15 mouse cellular contexts compared by ENCODE assay signal in the genomic region with DNA sequence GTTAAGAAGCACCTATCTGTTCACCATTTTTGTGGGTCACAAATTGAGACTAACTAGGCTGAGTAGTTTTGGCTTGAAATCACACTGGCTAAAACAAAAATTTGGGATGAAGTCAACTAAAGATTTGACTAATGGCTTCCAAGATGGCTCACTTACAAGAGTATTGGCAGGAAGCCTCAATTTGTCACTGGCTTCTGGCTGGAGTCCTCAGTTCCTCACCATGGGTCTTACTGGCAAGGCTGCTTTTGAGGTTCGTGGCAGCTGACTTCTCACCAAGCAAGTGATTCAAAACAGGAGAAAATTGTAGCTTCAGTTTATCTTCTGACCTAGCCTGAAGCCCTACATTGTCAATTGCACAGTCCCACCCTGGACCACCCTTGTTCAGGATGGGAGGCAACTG.
A peak's percentile ranks its signal among the peaks of the same experiment; 100 is the strongest.
DNase-seq lines count a peak whose midpoint lies in the region; ATAC-seq and TF ChIP-seq lines count a peak whose summit lies in the region.
"Had no signal": no experiment of that assay in that cellular context is flagged by ENCODE, and none has a peak within 500 bp of the region (broad histone marks: within the 10 kb centered on the region; RNA-seq: fewer than 3 reads in every experiment).

No protein-coding gene starts in this region.

- no peak overlapping the region for H3K4me2 ChIP-seq in stomach, postnatal 0 days (replicated peaks; ENCODE audit: low read depth)
- H3K4me2 ChIP-seq: embryonic facial prominence, embryonic 13.5 days; hindbrain, embryonic 12.5 days; kidney, embryonic 15.5 days; liver, embryonic 11.5 days; neural tube, embryonic 12.5 days had no signal

- no peaks in the 10 kb centered on the region for H3K4me1 ChIP-seq in stomach, postnatal 0 days (replicated peaks; ENCODE audit: control insufficient read depth, insufficient read depth)

- H3K27ac ChIP-seq in stomach, postnatal 0 days (replicated peaks): no peak overlapping the region
- H3K27ac ChIP-seq: embryonic facial prominence, embryonic 13.5 days; hindbrain, embryonic 12.5 days; kidney, embryonic 15.5 days; neural tube, embryonic 12.5 days had no signal

- ATAC-seq in stomach, postnatal 0 days (ENCODE audit: low FRiP score, low TSS enrichment): no peak

- intact Hi-C loops in heart, postnatal 10 days (cut with DNase I): no loop called here

- DNase-seq in gastrocnemius, postnatal 25 days: peak; percentile 25
- no peak for DNase-seq in gastrocnemius, postnatal 4 days (ENCODE audit: low spot score in 2 of 2)
- peak; percentile 81 for DNase-seq in Muller cell, postnatal 12 days (ENCODE audit: inconsistent ontology term)
- peak; percentile 16 for DNase-seq in cerebellum, adult 11 months
- peak; percentile 47 to 58 for DNase-seq in heart, postnatal 10 days
- no peak for DNase-seq in thymus, adult 18-20 months
- DNase-seq in layer of hippocampus, postnatal 10 days (ENCODE audit: low spot score in 2 of 2): no peak
- DNase-seq in stomach, postnatal 0 days (ENCODE audit: low spot score): no peak
- DNase-seq: gastrocnemius, postnatal 10 days; right cerebral cortex, postnatal 25 days had no signal

- no peak for TF ChIP-seq EP300 in stomach, postnatal 0 days (optimal IDR thresholded peaks at IDR 0.05)

- 35% methylated on average over 1 of the region's 1 CpGs for WGBS in stomach, postnatal 0 days

- H3K4me3 ChIP-seq in stomach, postnatal 0 days (ENCODE audit: low read depth, low read length): no peak overlapping the region
- H3K4me3 ChIP-seq: embryonic facial prominence, embryonic 13.5 days; hindbrain, embryonic 12.5 days; kidney, embryonic 15.5 days; neural tube, embryonic 12.5 days had no signal

- TF ChIP-seq CTCF in stomach, postnatal 0 days (IDR thresholded peaks at IDR 0.05; ENCODE audit: low read depth): no peak

- no peaks in the 10 kb centered on the region for H3K9me3 ChIP-seq in stomach, postnatal 0 days (ENCODE audit: control insufficient read depth, low read length)
- H3K9me3 ChIP-seq: embryonic facial prominence, embryonic 13.5 days; hindbrain, embryonic 12.5 days; kidney, embryonic 15.5 days; neural tube, embryonic 12.5 days had no signal

- no peaks in the 10 kb centered on the region for H3K36me3 ChIP-seq in stomach, postnatal 0 days (ENCODE audit: control insufficient read depth, insufficient read depth, low read length)
- H3K36me3 ChIP-seq: embryonic facial prominence, embryonic 13.5 days; hindbrain, embryonic 12.5 days; kidney, embryonic 15.5 days; neural tube, embryonic 12.5 days had no signal

- H3K9ac ChIP-seq in stomach, postnatal 0 days (ENCODE audit: low read length): no peak overlapping the region
- H3K9ac ChIP-seq: embryonic facial prominence, embryonic 13.5 days; hindbrain, embryonic 12.5 days; kidney, embryonic 15.5 days; neural tube, embryonic 12.5 days had no signal

- no peaks in the 10 kb centered on the region for H3K27me3 ChIP-seq in stomach, postnatal 0 days (ENCODE audit: control insufficient read depth, insufficient read depth, low read length)
- H3K27me3 ChIP-seq: embryonic facial prominence, embryonic 13.5 days; hindbrain, embryonic 12.5 days; kidney, embryonic 15.5 days; neural tube, embryonic 12.5 days had no signal

Comparison
In these comparisons a context has a peak if more than half of its experiments do, and no peak if none do; other contexts are left out.
1. DNase-seq: peak in gastrocnemius, postnatal 25 days (single experiment), Muller cell, postnatal 12 days (single experiment), cerebellum, adult 11 months (single experiment) and heart, postnatal 10 days (2 of 2); none in gastrocnemius, postnatal 4 days (0 of 2), thymus, adult 18-20 months (0 of 2), layer of hippocampus, postnatal 10 days (0 of 2) and stomach, postnatal 0 days (single experiment).